In the genomic region with DNA sequence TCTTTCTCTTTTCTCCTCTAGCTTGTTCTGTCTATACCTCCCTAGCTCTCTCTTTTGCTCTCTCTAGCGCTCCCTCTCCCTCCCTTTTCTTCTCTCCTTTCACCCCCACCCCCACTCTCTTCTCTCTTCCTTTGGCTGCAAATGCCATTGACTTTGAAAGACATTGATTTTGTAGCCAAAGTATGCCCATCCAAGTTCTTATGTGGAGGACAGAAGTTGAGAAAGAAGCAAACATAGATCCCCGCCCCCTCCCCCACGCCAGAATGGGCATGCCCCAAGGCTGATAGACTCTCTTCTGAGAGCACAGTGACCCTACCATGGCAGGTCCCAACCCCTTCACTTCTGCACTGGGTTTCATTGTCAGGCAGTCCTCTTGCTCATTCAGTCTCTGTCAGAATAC, we compare ENCODE assay signal across 11 mouse cellular contexts. TPM values are rescaled to one million over a fixed set of nuclear protein-coding genes. Genes with fewer than 3 reads are reported as not detected.
DNase-seq lines count a peak whose midpoint lies in the region; ATAC-seq and TF ChIP-seq lines count a peak whose summit lies in the region.
"Had no signal": no experiment of that assay in that cellular context is flagged by ENCODE, and none has a peak within 500 bp of the region (broad histone marks: within the 10 kb centered on the region; RNA-seq: fewer than 3 reads in every experiment).

No protein-coding gene starts in this region.

- no peaks in the 10 kb centered on the region for H3K36me3 ChIP-seq in heart, embryonic 13.5 days
- no peaks in the 10 kb centered on the region for H3K36me3 ChIP-seq in hindbrain, embryonic 12.5 days
- H3K36me3 ChIP-seq in midbrain, postnatal 0 days (ENCODE audit: insufficient read depth, low read length) = no peaks in the 10 kb centered on the region

- H3K9me3 ChIP-seq in heart, embryonic 13.5 days = no peaks in the 10 kb centered on the region
- H3K9me3 ChIP-seq in hindbrain, embryonic 12.5 days (replicated peaks) = no peaks in the 10 kb centered on the region
- H3K9me3 ChIP-seq in midbrain, postnatal 0 days (ENCODE audit: low read length) = no peaks in the 10 kb centered on the region

- TF ChIP-seq CTCF in midbrain, postnatal 0 days (IDR thresholded peaks at IDR 0.05) = no peak

- ATAC-seq in heart, embryonic 13.5 days (ENCODE audit: extremely low read depth, insufficient number of reproducible peaks, low FRiP score, low TSS enrichment) = no peak
- no peak for ATAC-seq in hindbrain, embryonic 12.5 days (ENCODE audit: low FRiP score)
- no peak for ATAC-seq in midbrain, postnatal 0 days (ENCODE audit: low FRiP score)
- ATAC-seq in megakaryocyte-erythroid progenitor cell, adult 5-6 weeks (replicated peaks; ENCODE audit: low FRiP score, low TSS enrichment, poor library complexity, severe bottlenecking) = no peak

- H3K27me3 ChIP-seq in heart, embryonic 13.5 days (replicated peaks) = peaks cover 42% of the 10 kb centered on the region
- peaks cover 17% of the 10 kb centered on the region for H3K27me3 ChIP-seq in hindbrain, embryonic 12.5 days
- no peaks in the 10 kb centered on the region for H3K27me3 ChIP-seq in midbrain, postnatal 0 days (ENCODE audit: insufficient read depth, low read length)

- H3K9ac ChIP-seq in heart, embryonic 13.5 days = no peak overlapping the region
- H3K9ac ChIP-seq in hindbrain, embryonic 12.5 days = peak overlapping the region; percentile 38
- peak overlapping the region; percentile 46; the same call in 1 of the 2 replicates for H3K9ac ChIP-seq in midbrain, postnatal 0 days (replicated peaks; ENCODE audit: low read length, poor library complexity, severe bottlenecking)

- peaks cover 23% of the 10 kb centered on the region for H3K4me1 ChIP-seq in heart, embryonic 13.5 days
- peaks cover 13% of the 10 kb centered on the region for H3K4me1 ChIP-seq in hindbrain, embryonic 12.5 days
- H3K4me1 ChIP-seq in midbrain, postnatal 0 days (ENCODE audit: insufficient read depth, low read length) = 0 out of 2 replicates have a peak, but pooled peaks cover 2% of the 10 kb centered on the region

- H3K4me3 ChIP-seq in heart, embryonic 13.5 days = no peak overlapping the region
- peak overlapping the region; percentile 68 for H3K4me3 ChIP-seq in hindbrain, embryonic 12.5 days
- peak overlapping the region; percentile 79 for H3K4me3 ChIP-seq in midbrain, postnatal 0 days (ENCODE audit: low read depth, low read length)
- H3K4me3 ChIP-seq: erythroblast, embryonic 14.5 days had no signal

- WGBS in heart, embryonic 13.5 days = 24% methylated on average over 3 of the region's 3 CpGs
- WGBS in hindbrain, embryonic 12.5 days = 20% methylated on average over 2 of the region's 3 CpGs
- 29% methylated on average over 3 of the region's 3 CpGs for WGBS in midbrain, postnatal 0 days

- H3K27ac ChIP-seq in heart, embryonic 13.5 days (replicated peaks) = no peak overlapping the region
- H3K27ac ChIP-seq in hindbrain, embryonic 12.5 days = no peak overlapping the region
- H3K27ac ChIP-seq in midbrain, postnatal 0 days (ENCODE audit: low read depth, low read length) = no peak overlapping the region

- H3K4me2 ChIP-seq in heart, embryonic 13.5 days = peak overlapping the region; percentile 100; the same call in 1 of the 2 replicates
- H3K4me2 ChIP-seq in hindbrain, embryonic 12.5 days (replicated peaks) = peak overlapping the region; percentile 93
- peak overlapping the region; percentile 92 for H3K4me2 ChIP-seq in midbrain, postnatal 0 days (ENCODE audit: low read depth, low read length, poor library complexity, severe bottlenecking)

- no peak for DNase-seq in heart, postnatal 25 days (ENCODE audit: low spot score)
- peak; percentile 19 to 26 for DNase-seq in cerebellum, postnatal 10 days
- peak; percentile 2 for DNase-seq in midbrain, postnatal 0 days (ENCODE audit: low spot score)
- DNase-seq in adrenal gland, postnatal 25 days = no peak
- DNase-seq in frontal cortex, postnatal 36 days (ENCODE audit: low spot score in 2 of 2) = no peak
- DNase-seq: heart, postnatal 36 days had no signal

- intact Hi-C loops in heart, postnatal 25 days (cut with DNase I) = no loop called here

RNA-seq across cellular contexts. Expression of a gene that starts 28.3 kb away (rescaled TPM):
- polyA plus RNA-seq in heart, embryonic 13.5 days (2015; fragmentation: Nextera tagmentation; extraction: Ambion mirVana) = 1.1 and 1.7 TPM in 2 replicates
- under 1 TPM; 0.18 to 0.36 TPM for total RNA-seq in heart, postnatal 25 days (2021)
- polyA plus RNA-seq in hindbrain, embryonic 12.5 days (2016; fragmentation: Nextera tagmentation; extraction: Ambion mirVana) = 32.3 and 33.9 TPM in 2 replicates
- total RNA-seq in midbrain, postnatal 0 days (2014; rRNA removed) = 46.9 and 49.3 TPM in 2 replicates
- 80.1 and 85.6 TPM in 2 replicates for polyA plus RNA-seq in midbrain, postnatal 0 days (2015; fragmentation: Nextera tagmentation; extraction: Ambion mirVana)
- not detected in 2 replicates for total RNA-seq in megakaryocyte-erythroid progenitor cell, adult 5-6 weeks (2014; fragmentation: Nextera tagmentation)
- total RNA-seq in megakaryocyte-erythroid progenitor cell, adult 5-6 weeks (2017) = not detected in 2 replicates
- 4.3 and 6.4 TPM in 2 replicates for total RNA-seq in adrenal gland, postnatal 25 days (2021)
- total RNA-seq: monocyte, adult 5-6 weeks had no signal
- polyA plus RNA-seq: erythroblast, embryonic 14.5 days had no signal

Comparison
In these comparisons a context has a peak if more than half of its experiments do, and no peak if none do; other contexts are left out.
1. DNase-seq: peak in cerebellum, postnatal 10 days (2 of 2) and midbrain, postnatal 0 days (single experiment); none in heart, postnatal 25 days (single experiment), adrenal gland, postnatal 25 days (single experiment) and frontal cortex, postnatal 36 days (0 of 2).
2. Peak in every context shown above with its lines, with median percentiles within 50 percentile points of each other: H3K4me2 ChIP-seq.